Mouse (Mus musculus): ENCODE results near the gene Add3.

Gene Add3

GRCm38 (mm10) chr19:53243956-53244355 is 103.7 kb downstream of the Add3 start:
- no peak for DNase-seq

GRCm38 (mm10) chr19:53247558-53247957 is 107.3 kb downstream of the Add3 start:
- no peak for DNase-seq

- DNase-seq: peak; percentile 69 to 82
Measured at GRCm38 (mm10) chr19:53248023-53248494, 107.8 kb downstream of the Add3 start.

- no peak for DNase-seq
Measured at GRCm38 (mm10) chr19:53251015-53251414, 110.8 kb downstream of the Add3 start.

- no peak for DNase-seq
Measured at GRCm38 (mm10) chr19:53251656-53252055, 111.4 kb downstream of the Add3 start.

- DNase-seq: no peak
Measured at GRCm38 (mm10) chr19:53252111-53253028, 112.1 kb downstream of the Add3 start.

GRCm38 (mm10) chr19:53256361-53256760 is 116.1 kb downstream of the Add3 start:
- DNase-seq: no peak

GRCm38 (mm10) chr19:53256991-53257594 is 116.8 kb downstream of the Add3 start:
- DNase-seq: no peak

GRCm38 (mm10) chr19:53257631-53258560 is 117.7 kb downstream of the Add3 start:
- peak; percentile 74 to 79 for DNase-seq

GRCm38 (mm10) chr19:53258740-53259506 is 118.7 kb downstream of the Add3 start:
- no peak for DNase-seq

- DNase-seq: peak; percentile 87 to 91
Measured at GRCm38 (mm10) chr19:53259541-53259940, 119.3 kb downstream of the Add3 start.

GRCm38 (mm10) chr19:53260261-53260660 is 120.0 kb downstream of the Add3 start:
- peak; percentile 87 for DNase-seq

- DNase-seq: peak; percentile 68 to 74
Measured at GRCm38 (mm10) chr19:53260828-53261227, 120.6 kb downstream of the Add3 start.

GRCm38 (mm10) chr19:53262061-53262460 is 121.8 kb downstream of the Add3 start:
- no peak for DNase-seq

GRCm38 (mm10) chr19:53263859-53264733 is 123.9 kb downstream of the Add3 start:
- no peak for DNase-seq

GRCm38 (mm10) chr19:53264821-53265727 is 124.8 kb downstream of the Add3 start:
- DNase-seq: peak; percentile 50 to 59

- peak; percentile 57 to 70 for DNase-seq
Measured at GRCm38 (mm10) chr19:53267305-53267704, 127.1 kb downstream of the Add3 start.

- DNase-seq: no peak
Measured at GRCm38 (mm10) chr19:53273055-53273722, 132.9 kb downstream of the Add3 start.

GRCm38 (mm10) chr19:53273781-53274428 is 133.7 kb downstream of the Add3 start:
- no peak for DNase-seq

Data from cerebellum, postnatal 10 days (tissue).